Mouse (Mus musculus) neutrophil, adult 65 days (primary cell): ENCODE data around the gene Olfr1066. TPM values are rescaled to one million over a fixed set of nuclear protein-coding genes. Genes with fewer than 3 reads are reported as not detected.

Experiments
- total RNA-seq: library from RNA; stranded (reverse); gene quantifications from 2 replicates; pipeline ENCODE4 v1.2.4, GENCODE M21; 2023

Gene Olfr1066
- not detected in 2 replicates for total RNA-seq

GRCm38 (mm10) chr2:86456169-86456568, at the start of gene Olfr1066:
TSS of gene Olfr1066 (minus strand) at chr2:86456269.

DNA sequence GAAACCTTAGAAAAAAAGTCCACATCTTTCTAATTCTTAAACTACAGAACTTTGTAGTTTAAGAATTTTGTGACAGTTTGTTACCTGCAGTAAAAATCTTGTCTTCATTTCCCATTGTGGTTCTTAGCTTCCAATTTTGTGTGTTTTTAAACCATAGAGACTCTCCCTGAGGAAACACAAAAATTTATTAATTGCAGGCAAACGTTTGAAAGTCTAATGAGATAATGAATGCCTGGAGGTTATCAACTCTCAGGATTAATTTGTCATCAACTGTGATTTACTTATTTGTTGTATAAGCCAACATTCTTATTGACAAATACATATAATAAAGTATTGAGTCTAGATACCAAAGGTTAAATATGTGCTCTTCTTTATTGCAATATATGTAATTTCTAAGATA, 31.2 kb upstream of the Olfr1066 start, which contains the start of gene Olfr228:
Gene Olfr228, minus strand, starts transcription at position 101 of the 400 bp plus-strand sequence.

GRCm38 (mm10) chr2:86450491-86450890, 5.6 kb downstream of the Olfr1066 start, which contains the start of gene Olfr1065:
TSS of gene Olfr1065 (minus strand) at chr2:86450591.

DNA sequence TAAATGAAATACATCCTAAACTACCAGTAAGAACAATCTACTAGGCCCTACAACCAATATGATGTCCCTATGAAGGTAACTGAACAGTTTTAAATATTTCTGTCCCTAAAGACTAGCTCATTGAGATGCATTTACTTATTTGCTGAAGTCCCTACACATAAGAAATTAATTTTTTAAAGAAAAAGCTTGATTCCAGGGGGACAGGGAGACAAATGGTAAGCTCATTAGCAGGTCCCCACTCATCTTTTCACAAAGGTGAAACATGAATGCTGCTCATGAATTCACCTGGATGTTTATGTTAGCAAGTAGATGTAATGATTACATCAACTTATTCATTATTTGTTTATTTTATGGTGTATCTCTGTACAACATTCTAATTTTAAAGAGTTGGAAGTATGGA, 29.4 kb downstream of the Olfr1066 start, which contains the start of gene Olfr1062:
Gene Olfr1062, minus strand, starts transcription at position 101 of the 400 bp plus-strand sequence.

DNA sequence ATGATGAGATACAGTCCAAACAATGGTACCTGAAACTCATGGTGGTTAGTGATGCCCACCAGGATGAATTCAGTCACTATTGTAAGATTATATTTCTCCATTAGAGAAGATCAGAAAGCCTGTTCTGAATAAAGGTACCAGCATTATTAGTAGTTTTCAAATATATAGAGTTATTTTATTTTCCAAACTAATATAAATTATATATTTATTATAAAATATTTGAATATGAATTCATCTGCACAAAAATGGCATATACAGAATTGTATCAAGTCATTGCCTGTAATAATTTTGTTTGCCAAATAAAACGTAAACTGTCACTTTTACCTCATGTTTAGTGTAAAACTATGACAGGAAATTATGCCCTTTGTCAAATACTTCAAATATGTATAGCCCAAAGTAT, 42.1 kb downstream of the Olfr1066 start, which contains the start of gene Olfr1061:
Gene Olfr1061, minus strand, starts transcription at position 101 of the 400 bp plus-strand sequence.

Other genes starting within 250 kb of the Olfr1066 start
- gene Olfr1046, start 237.0 kb downstream of the Olfr1066 start, total RNA-seq: not detected in 2 replicates
- not detected in 2 replicates for gene Olfr1047, start 224.9 kb downstream of the Olfr1066 start, total RNA-seq
- not detected in 2 replicates for gene Olfr1048, start 216.0 kb downstream of the Olfr1066 start, total RNA-seq
- gene Olfr1049, start 197.9 kb downstream of the Olfr1066 start, total RNA-seq: not detected in 2 replicates
- gene Olfr1051, start 177.2 kb downstream of the Olfr1066 start, total RNA-seq: not detected in 2 replicates
- not detected in 2 replicates for gene Olfr1052, start 163.8 kb downstream of the Olfr1066 start, total RNA-seq
- gene Olfr1053, start 141.0 kb downstream of the Olfr1066 start, total RNA-seq: not detected in 2 replicates
- not detected in 2 replicates for gene Olfr1054, start 120.8 kb downstream of the Olfr1066 start, total RNA-seq
- gene Olfr1055, start 106.0 kb downstream of the Olfr1066 start, total RNA-seq: not detected in 2 replicates
- gene Olfr1056, start 93.8 kb downstream of the Olfr1066 start, total RNA-seq: not detected in 2 replicates
- gene Olfr1057, start 77.9 kb downstream of the Olfr1066 start, total RNA-seq: not detected in 2 replicates
- not detected in 2 replicates for gene Olfr1058, start 67.7 kb downstream of the Olfr1066 start, total RNA-seq
- not detected in 2 replicates for gene Olfr1061, start 42.2 kb downstream of the Olfr1066 start, total RNA-seq
- gene Olfr1062, start 29.5 kb downstream of the Olfr1066 start, total RNA-seq: not detected in 2 replicates
- not detected in 2 replicates for gene Olfr1065, start 5.7 kb downstream of the Olfr1066 start, total RNA-seq
- gene Olfr228, start 31.1 kb upstream of the Olfr1066 start, total RNA-seq: not detected in 2 replicates
- not detected in 2 replicates for gene Olfr1076, start 52.2 kb upstream of the Olfr1066 start, total RNA-seq
- not detected in 2 replicates for gene Olfr1079, start 86.2 kb upstream of the Olfr1066 start, total RNA-seq
- gene Olfr1080, start 102.0 kb upstream of the Olfr1066 start, total RNA-seq: not detected in 2 replicates
- gene Olfr1082, start 142.7 kb upstream of the Olfr1066 start, total RNA-seq: not detected in 2 replicates
- not detected in 2 replicates for gene Olfr1084, start 183.5 kb upstream of the Olfr1066 start, total RNA-seq
- not detected in 2 replicates for gene Olfr1085, start 205.8 kb upstream of the Olfr1066 start, total RNA-seq
- gene Olfr1086, start 223.8 kb upstream of the Olfr1066 start, total RNA-seq: not detected in 2 replicates
- not detected in 2 replicates for gene Olfr1087, start 242.1 kb upstream of the Olfr1066 start, total RNA-seq